Mouse (Mus musculus): ENCODE measurements around the gene Sh3pxd2a. TPM values are rescaled to one million over a fixed set of nuclear protein-coding genes. Genes with fewer than 3 reads are reported as not detected.

The Sh3pxd2a gene
- total RNA-seq, 1 experiment from 2014 or later: 136 TPM

GRCm38 (mm10) chr19:47374440-47374839 is 89.8 kb downstream of the Sh3pxd2a start:
- DNase-seq: peak; percentile 77

- no peak for DNase-seq
Observed at GRCm38 (mm10) chr19:47372044-47372443, 92.2 kb downstream of the Sh3pxd2a start.

GRCm38 (mm10) chr19:47371521-47371920 is 92.7 kb downstream of the Sh3pxd2a start:
- DNase-seq: no peak

GRCm38 (mm10) chr19:47369008-47369407 is 95.2 kb downstream of the Sh3pxd2a start:
- DNase-seq: no peak

GRCm38 (mm10) chr19:47367271-47367879 is 96.8 kb downstream of the Sh3pxd2a start:
- DNase-seq: peak; percentile 47

GRCm38 (mm10) chr19:47366576-47366975 is 97.6 kb downstream of the Sh3pxd2a start:
- DNase-seq: peak; percentile 51

GRCm38 (mm10) chr19:47363086-47363668 is 101.0 kb downstream of the Sh3pxd2a start:
- DNase-seq: peak; percentile 60

GRCm38 (mm10) chr19:47360921-47361320 is 103.3 kb downstream of the Sh3pxd2a start:
- no peak for DNase-seq

GRCm38 (mm10) chr19:47360017-47360416 is 104.2 kb downstream of the Sh3pxd2a start:
- no peak for DNase-seq

- DNase-seq: peak; percentile 55
Observed at GRCm38 (mm10) chr19:47359166-47359931, 104.9 kb downstream of the Sh3pxd2a start.

GRCm38 (mm10) chr19:47357297-47357696 is 106.9 kb downstream of the Sh3pxd2a start:
- DNase-seq: no peak

- DNase-seq: peak; percentile 82
Observed at GRCm38 (mm10) chr19:47356188-47356857, 107.9 kb downstream of the Sh3pxd2a start.

GRCm38 (mm10) chr19:47354456-47354855 is 109.7 kb downstream of the Sh3pxd2a start:
- DNase-seq: no peak

GRCm38 (mm10) chr19:47349043-47349442 is 115.2 kb downstream of the Sh3pxd2a start:
- no peak for DNase-seq

GRCm38 (mm10) chr19:47348395-47349016 is 115.7 kb downstream of the Sh3pxd2a start:
- DNase-seq: peak; percentile 80

- DNase-seq: no peak
Observed at GRCm38 (mm10) chr19:47347021-47347643, 117.1 kb downstream of the Sh3pxd2a start.

- DNase-seq: no peak
Observed at GRCm38 (mm10) chr19:47346606-47347005, 117.6 kb downstream of the Sh3pxd2a start.

- DNase-seq: peak; percentile 48
Observed at GRCm38 (mm10) chr19:47345851-47346568, 118.2 kb downstream of the Sh3pxd2a start.

GRCm38 (mm10) chr19:47343422-47343821 is 120.8 kb downstream of the Sh3pxd2a start:
- peak; percentile 57 for DNase-seq

GRCm38 (mm10) chr19:47339165-47339564 is 125.0 kb downstream of the Sh3pxd2a start:
- peak; percentile 88 for DNase-seq
